Mouse (Mus musculus): ENCODE data around the gene Klhl40. TPM values are rescaled to one million over a fixed set of nuclear protein-coding genes. Genes with fewer than 3 reads are reported as not detected.

Gene Klhl40
- 1.3 and 1.7 TPM in 2 replicates for polyA plus RNA-seq (2014; fragmentation: Nextera tagmentation; extraction: Ambion mirVana)

GRCm38 (mm10) chr9:121777484-121778065 lies at the start of gene Klhl40:
TSS of gene Klhl40 (plus strand) at chr9:121777607.
- Histone ChIP-seq H3K9me3 (ENCODE audit: control insufficient read depth, low read length) (no peaks in the 10 kb centered on the region), H3K4me3 (ENCODE audit: low read depth, low read length) (peak within 1 kb of the TSS; percentile 24; the same call in 1 of the 2 replicates), H3K27ac (replicated peaks; ENCODE audit: low read depth, low read length) (no peak within 1 kb of the TSS), H3K4me1 (ENCODE audit: control insufficient read depth, insufficient read depth, low read length) (peaks cover 5% of the 10 kb centered on the region; the same call in 1 of the 2 replicates), H3K36me3 (ENCODE audit: control insufficient read depth, insufficient read depth, low read length) (no peaks in the 10 kb centered on the region), H3K4me2 (ENCODE audit: low read depth, severe bottlenecking) (peak within 1 kb of the TSS; percentile 50), H3K9ac (ENCODE audit: low read length) (no peak within 1 kb of the TSS), H3K27me3 (ENCODE audit: control insufficient read depth, insufficient read depth, low read length) (peaks cover 31% of the 10 kb centered on the region)
- WGBS: 18% methylated on average over 30 of the region's 30 CpGs
- DNase-seq (ENCODE audit: low spot score): no peak
- 0 out of 2 replicates have a peak, but pooled peaks have one; percentile 18 for ATAC-seq (ENCODE audit: insufficient number of reproducible peaks, low FRiP score, low TSS enrichment, low read depth)

GRCm38 (mm10) chr9:121740490-121740889 lies 36.9 kb upstream of the Klhl40 start:
- ATAC-seq (ENCODE audit: insufficient number of reproducible peaks, low FRiP score, low TSS enrichment, low read depth) (no peak), DNase-seq (ENCODE audit: low spot score) (no peak)
- H3K9ac ChIP-seq (ENCODE audit: low read length): no peak overlapping the region
- H3K27me3 ChIP-seq (ENCODE audit: control insufficient read depth, insufficient read depth, low read length): no peaks in the 10 kb centered on the region
- WGBS: 94% methylated on average over 6 of the region's 6 CpGs
- no peak overlapping the region for H3K4me3 ChIP-seq (ENCODE audit: low read depth, low read length)
- H3K9me3 ChIP-seq (ENCODE audit: control insufficient read depth, low read length): no peaks in the 10 kb centered on the region
- H3K4me1 ChIP-seq (ENCODE audit: control insufficient read depth, insufficient read depth, low read length): no peaks in the 10 kb centered on the region
- peaks cover 11% of the 10 kb centered on the region for H3K36me3 ChIP-seq (ENCODE audit: control insufficient read depth, insufficient read depth, low read length)
- no peak overlapping the region for H3K27ac ChIP-seq (replicated peaks; ENCODE audit: low read depth, low read length)
- H3K4me2 ChIP-seq (ENCODE audit: low read depth, severe bottlenecking): no peak overlapping the region

- Histone ChIP-seq H3K4me3 (ENCODE audit: low read depth, low read length) (no peak overlapping the region), H3K27ac (replicated peaks; ENCODE audit: low read depth, low read length) (no peak overlapping the region), H3K9ac (ENCODE audit: low read length) (no peak overlapping the region), H3K27me3 (ENCODE audit: control insufficient read depth, insufficient read depth, low read length) (no peaks in the 10 kb centered on the region), H3K4me2 (ENCODE audit: low read depth, severe bottlenecking) (no peak overlapping the region), H3K9me3 (ENCODE audit: control insufficient read depth, low read length) (no peaks in the 10 kb centered on the region), H3K36me3 (ENCODE audit: control insufficient read depth, insufficient read depth, low read length) (peaks cover 13% of the 10 kb centered on the region), H3K4me1 (ENCODE audit: control insufficient read depth, insufficient read depth, low read length) (no peaks in the 10 kb centered on the region)
- DNase-seq (ENCODE audit: low spot score): no peak
- 91% methylated on average over 3 of the region's 3 CpGs for WGBS
- ATAC-seq (ENCODE audit: insufficient number of reproducible peaks, low FRiP score, low TSS enrichment, low read depth): no peak
Measured at GRCm38 (mm10) chr9:121741168-121741567, 36.2 kb upstream of the Klhl40 start.

GRCm38 (mm10) chr9:121744051-121744450 lies 33.4 kb upstream of the Klhl40 start:
- Histone ChIP-seq H3K36me3 (ENCODE audit: control insufficient read depth, insufficient read depth, low read length) (peaks cover 29% of the 10 kb centered on the region), H3K27ac (replicated peaks; ENCODE audit: low read depth, low read length) (no peak overlapping the region), H3K4me1 (ENCODE audit: control insufficient read depth, insufficient read depth, low read length) (no peaks in the 10 kb centered on the region), H3K27me3 (ENCODE audit: control insufficient read depth, insufficient read depth, low read length) (no peaks in the 10 kb centered on the region), H3K9ac (ENCODE audit: low read length) (no peak overlapping the region), H3K4me3 (ENCODE audit: low read depth, low read length) (no peak overlapping the region), H3K9me3 (ENCODE audit: control insufficient read depth, low read length) (no peaks in the 10 kb centered on the region), H3K4me2 (ENCODE audit: low read depth, severe bottlenecking) (no peak overlapping the region)
- no peak for ATAC-seq (ENCODE audit: insufficient number of reproducible peaks, low FRiP score, low TSS enrichment, low read depth)
- DNase-seq (ENCODE audit: low spot score): no peak
- 93% methylated on average over 8 of the region's 8 CpGs for WGBS

- no peaks in the 10 kb centered on the region for H3K27me3 ChIP-seq (ENCODE audit: control insufficient read depth, insufficient read depth, low read length)
- H3K9me3 ChIP-seq (ENCODE audit: control insufficient read depth, low read length): no peaks in the 10 kb centered on the region
- H3K27ac ChIP-seq (replicated peaks; ENCODE audit: low read depth, low read length): no peak overlapping the region
- peak; percentile 17 for DNase-seq (ENCODE audit: low spot score)
- no peak overlapping the region for H3K9ac ChIP-seq (ENCODE audit: low read length)
- no peak for ATAC-seq (ENCODE audit: insufficient number of reproducible peaks, low FRiP score, low TSS enrichment, low read depth)
- 96% methylated on average over 9 of the region's 9 CpGs for WGBS
- peaks cover 36% of the 10 kb centered on the region for H3K36me3 ChIP-seq (ENCODE audit: control insufficient read depth, insufficient read depth, low read length)
- no peak overlapping the region for H3K4me3 ChIP-seq (ENCODE audit: low read depth, low read length)
- peaks cover 3% of the 10 kb centered on the region for H3K4me1 ChIP-seq (ENCODE audit: control insufficient read depth, insufficient read depth, low read length)
- H3K4me2 ChIP-seq (ENCODE audit: low read depth, severe bottlenecking): no peak overlapping the region
Measured at GRCm38 (mm10) chr9:121752774-121753173, 24.6 kb upstream of the Klhl40 start.

- Histone ChIP-seq H3K9me3 (ENCODE audit: control insufficient read depth, low read length) (no peaks in the 10 kb centered on the region), H3K9ac (ENCODE audit: low read length) (no peak overlapping the region), H3K27me3 (ENCODE audit: control insufficient read depth, insufficient read depth, low read length) (no peaks in the 10 kb centered on the region), H3K4me1 (ENCODE audit: control insufficient read depth, insufficient read depth, low read length) (peaks cover 14% of the 10 kb centered on the region), H3K4me2 (ENCODE audit: low read depth, severe bottlenecking) (no peak overlapping the region), H3K36me3 (ENCODE audit: control insufficient read depth, insufficient read depth, low read length) (peaks cover 25% of the 10 kb centered on the region), H3K27ac (replicated peaks; ENCODE audit: low read depth, low read length) (no peak overlapping the region), H3K4me3 (ENCODE audit: low read depth, low read length) (no peak overlapping the region)
- WGBS: 93% methylated on average over 3 of the region's 3 CpGs
- DNase-seq (ENCODE audit: low spot score) (peak; percentile 16), ATAC-seq (ENCODE audit: insufficient number of reproducible peaks, low FRiP score, low TSS enrichment, low read depth) (no peak)
Measured at GRCm38 (mm10) chr9:121754624-121755023, 22.8 kb upstream of the Klhl40 start.

- H3K27ac ChIP-seq (replicated peaks; ENCODE audit: low read depth, low read length): no peak overlapping the region
- peak; percentile 18 for DNase-seq (ENCODE audit: low spot score)
Measured at GRCm38 (mm10) chr9:121756785-121757184, 20.6 kb upstream of the Klhl40 start.

GRCm38 (mm10) chr9:121757432-121757831 lies 20.0 kb upstream of the Klhl40 start:
- Histone ChIP-seq H3K36me3 (ENCODE audit: control insufficient read depth, insufficient read depth, low read length) (peaks cover 8% of the 10 kb centered on the region; the same call in 1 of the 2 replicates), H3K9ac (ENCODE audit: low read length) (no peak overlapping the region; the same call in 1 of the 2 replicates), H3K4me3 (ENCODE audit: low read depth, low read length) (no peak overlapping the region), H3K27ac (replicated peaks; ENCODE audit: low read depth, low read length) (peak overlapping the region; percentile 75), H3K4me2 (ENCODE audit: low read depth, severe bottlenecking) (peak overlapping the region; percentile 4; the same call in 1 of the 2 replicates), H3K9me3 (ENCODE audit: control insufficient read depth, low read length) (no peaks in the 10 kb centered on the region), H3K4me1 (ENCODE audit: control insufficient read depth, insufficient read depth, low read length) (peaks cover 22% of the 10 kb centered on the region), H3K27me3 (ENCODE audit: control insufficient read depth, insufficient read depth, low read length) (no peaks in the 10 kb centered on the region)
- DNase-seq (ENCODE audit: low spot score) (peak; percentile 54), ATAC-seq (ENCODE audit: insufficient number of reproducible peaks, low FRiP score, low TSS enrichment, low read depth) (no peak)
- WGBS: 59% methylated on average over 3 of the region's 3 CpGs

More at GRCm38 (mm10) chr9:121756785-121757184, 20.6 kb upstream of the Klhl40 start:
- H3K27me3 ChIP-seq (ENCODE audit: control insufficient read depth, insufficient read depth, low read length): no peaks in the 10 kb centered on the region
- H3K4me2 ChIP-seq (ENCODE audit: low read depth, severe bottlenecking): no peak overlapping the region
- ATAC-seq (ENCODE audit: insufficient number of reproducible peaks, low FRiP score, low TSS enrichment, low read depth): no peak
- H3K4me1 ChIP-seq (ENCODE audit: control insufficient read depth, insufficient read depth, low read length): peaks cover 22% of the 10 kb centered on the region
- H3K9me3 ChIP-seq (ENCODE audit: control insufficient read depth, low read length): no peaks in the 10 kb centered on the region
- no peak overlapping the region for H3K9ac ChIP-seq (ENCODE audit: low read length)
- no peak overlapping the region for H3K4me3 ChIP-seq (ENCODE audit: low read depth, low read length)
- WGBS: 88% methylated on average over 3 of the region's 3 CpGs
- peaks cover 13% of the 10 kb centered on the region for H3K36me3 ChIP-seq (ENCODE audit: control insufficient read depth, insufficient read depth, low read length)

Measured in limb, embryonic 11.5 days (tissue).